In the genomic region with DNA sequence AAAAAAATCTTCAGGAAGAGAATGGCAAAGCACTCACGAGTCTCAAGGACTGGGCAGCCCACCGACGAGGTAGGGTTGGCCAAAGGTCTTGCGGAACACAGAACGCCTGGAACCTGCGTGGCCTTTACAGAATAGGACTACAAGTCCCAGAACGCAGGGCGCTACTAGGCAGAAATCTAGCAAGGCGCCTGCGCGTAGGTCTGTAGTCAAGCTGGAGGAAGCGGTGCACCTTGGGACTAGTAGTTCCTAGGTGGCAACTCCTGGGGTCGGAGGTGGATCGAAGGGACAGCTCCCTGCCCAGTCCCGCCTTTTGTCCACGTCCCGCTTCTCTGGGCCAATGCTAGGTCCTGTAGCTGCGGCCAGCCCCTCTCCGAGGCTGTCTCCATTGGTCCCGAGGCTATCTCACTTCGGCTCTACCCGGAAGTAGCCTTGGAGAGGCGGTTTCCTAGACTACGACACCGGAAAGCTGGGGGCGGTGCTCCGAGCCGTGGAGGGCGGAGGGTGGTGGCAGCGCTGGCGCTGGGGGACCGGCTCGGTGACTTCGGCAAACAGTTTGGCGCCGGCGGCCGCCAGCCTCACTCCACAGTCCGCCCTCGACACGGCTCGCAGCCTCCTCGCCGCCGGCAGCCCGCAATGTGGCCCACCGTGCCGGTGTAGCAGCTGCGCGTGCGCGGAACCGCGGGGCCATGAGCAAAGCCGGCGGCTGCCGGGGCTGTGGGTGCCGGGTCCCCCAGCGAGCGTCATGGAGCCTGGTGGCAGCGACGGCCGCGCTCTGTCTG, we compare ENCODE assay signal across 8 mouse cellular contexts. TPM values are rescaled to one million over a fixed set of nuclear protein-coding genes. Genes with fewer than 3 reads are reported as not detected.
DNase-seq lines count a peak whose midpoint lies in the region; ATAC-seq and TF ChIP-seq lines count a peak whose summit lies in the region.

A gene (plus strand): TSS at position 491 of the 779 bp plus-strand sequence.

- TF ChIP-seq CTCF in kidney, postnatal 0 days (IDR thresholded peaks at IDR 0.05; ENCODE audit: low read depth): no peak

- H3K36me3 ChIP-seq in heart, embryonic 12.5 days: 0 out of 2 replicates have a peak, but pooled peaks cover 4% of the 10 kb centered on the region
- no peaks in the 10 kb centered on the region for H3K36me3 ChIP-seq in kidney, postnatal 0 days (ENCODE audit: insufficient read depth, low read length)
- H3K36me3 ChIP-seq in liver, embryonic 11.5 days (ENCODE audit: control insufficient read depth, insufficient read depth, low read length): no peaks in the 10 kb centered on the region
- H3K36me3 ChIP-seq in stomach, embryonic 14.5 days (ENCODE audit: control insufficient read depth, insufficient read depth, low read length): no peaks in the 10 kb centered on the region

- peak within 1 kb of the TSS; percentile 89 for H3K9ac ChIP-seq in heart, embryonic 12.5 days
- peak within 1 kb of the TSS; percentile 74 for H3K9ac ChIP-seq in kidney, postnatal 0 days (ENCODE audit: low read depth, low read length)
- peak within 1 kb of the TSS; percentile 83 for H3K9ac ChIP-seq in liver, embryonic 11.5 days (ENCODE audit: low read depth, low read length)
- peak within 1 kb of the TSS; percentile 56 for H3K9ac ChIP-seq in stomach, embryonic 14.5 days (replicated peaks; ENCODE audit: low read depth, low read length)

- no peaks in the 10 kb centered on the region; the same call in 1 of the 2 replicates for H3K9me3 ChIP-seq in heart, embryonic 12.5 days (replicated peaks)
- H3K9me3 ChIP-seq in kidney, postnatal 0 days (replicated peaks; ENCODE audit: low read length): no peaks in the 10 kb centered on the region
- H3K9me3 ChIP-seq in liver, embryonic 11.5 days (ENCODE audit: control insufficient read depth, low read length): no peaks in the 10 kb centered on the region
- no peaks in the 10 kb centered on the region for H3K9me3 ChIP-seq in stomach, embryonic 14.5 days (ENCODE audit: control insufficient read depth, low read depth, low read length)

- H3K4me2 ChIP-seq in heart, embryonic 12.5 days: peak within 1 kb of the TSS; percentile 88
- H3K4me2 ChIP-seq in kidney, postnatal 0 days (ENCODE audit: low read length): peak within 1 kb of the TSS; percentile 95
- H3K4me2 ChIP-seq in liver, embryonic 11.5 days: peak within 1 kb of the TSS; percentile 94
- H3K4me2 ChIP-seq in stomach, embryonic 14.5 days (replicated peaks; ENCODE audit: low read depth, low read length): peak within 1 kb of the TSS; percentile 95

- H3K27ac ChIP-seq in heart, embryonic 12.5 days (ENCODE audit: poor library complexity, severe bottlenecking): peak within 1 kb of the TSS; percentile 65
- peak within 1 kb of the TSS; percentile 84 for H3K27ac ChIP-seq in kidney, postnatal 0 days
- peak within 1 kb of the TSS; percentile 83 for H3K27ac ChIP-seq in liver, embryonic 11.5 days (ENCODE audit: low read depth, low read length)
- H3K27ac ChIP-seq in stomach, embryonic 14.5 days (ENCODE audit: low read length): peak within 1 kb of the TSS; percentile 80; the same call in 1 of the 2 replicates

- H3K27me3 ChIP-seq in heart, embryonic 12.5 days (replicated peaks): no peaks in the 10 kb centered on the region
- no peaks in the 10 kb centered on the region for H3K27me3 ChIP-seq in kidney, postnatal 0 days (ENCODE audit: insufficient read depth, low read length)
- no peaks in the 10 kb centered on the region for H3K27me3 ChIP-seq in liver, embryonic 11.5 days (replicated peaks; ENCODE audit: control insufficient read depth, insufficient read depth, low read length)
- H3K27me3 ChIP-seq in stomach, embryonic 14.5 days (ENCODE audit: control insufficient read depth, insufficient read depth, low read length): no peaks in the 10 kb centered on the region

- peak; percentile 96 for ATAC-seq in erythroid progenitor cell, adult 5-6 weeks (replicated peaks; ENCODE audit: low FRiP score, poor library complexity, severe bottlenecking)
- ATAC-seq in heart, embryonic 12.5 days (ENCODE audit: insufficient number of reproducible peaks, low FRiP score): peak; percentile 99
- peak; percentile 100 for ATAC-seq in kidney, postnatal 0 days (replicated peaks; ENCODE audit: low FRiP score, low read depth)
- ATAC-seq in liver, embryonic 11.5 days (replicated peaks; ENCODE audit: low FRiP score): peak; percentile 98
- peak; percentile 99 for ATAC-seq in stomach, embryonic 14.5 days (ENCODE audit: insufficient number of reproducible peaks, insufficient read depth, low FRiP score, low read depth)

- peaks cover 9% of the 10 kb centered on the region for H3K4me1 ChIP-seq in heart, embryonic 12.5 days (replicated peaks)
- H3K4me1 ChIP-seq in kidney, postnatal 0 days (replicated peaks; ENCODE audit: insufficient read depth, low read length): peaks cover 8% of the 10 kb centered on the region
- peaks cover 24% of the 10 kb centered on the region for H3K4me1 ChIP-seq in liver, embryonic 11.5 days (replicated peaks; ENCODE audit: control insufficient read depth, insufficient read depth, low read length)
- peaks cover 11% of the 10 kb centered on the region for H3K4me1 ChIP-seq in stomach, embryonic 14.5 days (ENCODE audit: control insufficient read depth, insufficient read depth, low read length)

- peak within 1 kb of the TSS; percentile 89 for H3K4me3 ChIP-seq in heart, embryonic 12.5 days
- peak within 1 kb of the TSS; percentile 80 for H3K4me3 ChIP-seq in kidney, postnatal 0 days (replicated peaks; ENCODE audit: low read depth, low read length)
- peak within 1 kb of the TSS; percentile 94 for H3K4me3 ChIP-seq in liver, embryonic 11.5 days (ENCODE audit: low read depth, low read length)
- H3K4me3 ChIP-seq in stomach, embryonic 14.5 days (ENCODE audit: low read depth, low read length): peak within 1 kb of the TSS; percentile 74

- DNase-seq in CD4-positive helper T cell, adult 2 months (ENCODE audit: low read depth, low spot score): peak; percentile 98
- peak; percentile 97 for DNase-seq in brain, embryonic 18.5 days (ENCODE audit: low read depth, low spot score)
- peak; percentile 100 for DNase-seq in kidney, postnatal 0 days (ENCODE audit: low spot score)
- peak; percentile 92 for DNase-seq in liver, embryonic 11.5 days (ENCODE audit: low spot score)
- peak; percentile 98 for DNase-seq in naive thymus-derived CD4-positive, alpha-beta T cell, adult 2 months (ENCODE audit: low read depth)

- under 1% methylated on average over 64 of the region's 64 CpGs for WGBS in heart, embryonic 12.5 days
- WGBS in kidney, postnatal 0 days: under 1% methylated on average over 64 of the region's 64 CpGs
- under 1% methylated on average over 64 of the region's 64 CpGs for WGBS in liver, embryonic 11.5 days
- under 1% methylated on average over 64 of the region's 64 CpGs for WGBS in stomach, embryonic 14.5 days

RNA-seq across cellular contexts. Expression of the gene that starts here (rescaled TPM):
- 15.5 and 16.6 TPM in 2 replicates for total RNA-seq in erythroid progenitor cell, adult 5-6 weeks (2015; ENCODE audit: low replicate concordance)
- 21.2 and 22.6 TPM in 2 replicates for total RNA-seq in erythroid progenitor cell, adult 5-6 weeks (2017; ENCODE audit: low replicate concordance)
- 25.0 and 25.8 TPM in 2 replicates for polyA plus RNA-seq in heart, embryonic 12.5 days (2016; fragmentation: Nextera tagmentation; extraction: Ambion mirVana)
- 11.2 and 11.7 TPM in 2 replicates for polyA plus RNA-seq in kidney, postnatal 0 days (2015; fragmentation: Nextera tagmentation; extraction: Ambion mirVana)
- 17.5 and 18.6 TPM in 2 replicates for polyA plus RNA-seq in liver, embryonic 11.5 days (2014; fragmentation: Nextera tagmentation; extraction: Ambion mirVana)
- 18.6 and 20.1 TPM in 2 replicates for polyA plus RNA-seq in stomach, embryonic 14.5 days (2014; fragmentation: Nextera tagmentation; extraction: Ambion mirVana)

Comparison
In these comparisons a context has a peak if more than half of its experiments do, and no peak if none do; other contexts are left out.
1. Peak in every context shown above with its lines: DNase-seq, ATAC-seq, H3K4me3 ChIP-seq and H3K27ac ChIP-seq.